Mouse (Mus musculus) heart, embryonic 16.5 days (tissue): ENCODE data around the gene Sub1. TPM values are rescaled to one million over a fixed set of nuclear protein-coding genes. Genes with fewer than 3 reads are reported as not detected.
A peak's percentile ranks its signal among the peaks of the same experiment; 100 is the strongest.

ENCODE experiments used
- ATAC-seq: fragments of 200-750 bp; cut with Nextera tagmentation; replicated peaks from 2 replicates; pipeline ENCODE4 v1.8.0; 2017; ENCODE audit warnings: moderate number of reproducible peaks; ENCODE audit not compliant: insufficient read depth, low FRiP score; ENCODE audit errors: extremely low read depth
- H3K27ac ChIP-seq: fragments of 300-500 bp; sonication (generic); 2 replicates; pipeline ENCODE4 v1.5.1; 2014; ENCODE audit warnings: mild to moderate bottlenecking, low read length, control low read depth, moderate library complexity
- H3K27me3 ChIP-seq: fragments of 300-500 bp; sonication (generic); 2 replicates; pipeline ENCODE4 v1.6.1; 2014; ENCODE audit warnings: low read length, mixed read lengths; ENCODE audit not compliant: control insufficient read depth, insufficient read depth
- H3K36me3 ChIP-seq: fragments of 300-500 bp; sonication (generic); 2 replicates; pipeline ENCODE4 v1.6.1; 2014; ENCODE audit not compliant: control insufficient read depth, insufficient read depth
- H3K4me1 ChIP-seq: fragments of 300-500 bp; sonication (generic); 2 replicates; pipeline ENCODE4 v1.6.1; 2014; ENCODE audit warnings: low read length, mixed read lengths; ENCODE audit not compliant: control insufficient read depth, insufficient read depth
- H3K4me2 ChIP-seq: fragments of 300-500 bp; sonication (generic); 2 replicates; pipeline ENCODE4 v1.6.1; 2014; ENCODE audit warnings: low read depth, mild to moderate bottlenecking, control low read depth, low read length
- H3K4me3 ChIP-seq: fragments of 300-500 bp; sonication (generic); 2 replicates; pipeline ENCODE4 v1.5.1; 2014; ENCODE audit warnings: mild to moderate bottlenecking, control low read depth, low read length
- H3K9ac ChIP-seq: fragments of 300-500 bp; sonication (generic); 2 replicates; pipeline ENCODE4 v1.6.1; 2014; ENCODE audit warnings: low read length, control low read depth
- H3K9me3 ChIP-seq: fragments of 300-500 bp; sonication (generic); replicated peaks from 2 replicates; pipeline ENCODE4 v1.6.1; 2016; ENCODE audit warnings: low read length; ENCODE audit not compliant: control insufficient read depth
- WGBS: fragments of 180-500 bp; shearing (Covaris S2); extraction: QIAGEN DNeasy Blood & Tissue Kit; methylation state at CpG from one replicate; pipeline ENCODE4 v1.1.7; 2014; 5-methylcytosine and 5-hydroxymethylcytosine counted together
- polyA plus RNA-seq: library from polyadenylated mRNA; unstranded; fragments of >200 nt; fragmentation: Nextera tagmentation; extraction: Ambion mirVana; gene quantifications from 2 replicates; pipeline ENCODE4 v1.2.1, GENCODE M21; 2015

The Sub1 gene
- polyA plus RNA-seq, 1 experiment from 2014 or later, result 491 TPM

DNA sequence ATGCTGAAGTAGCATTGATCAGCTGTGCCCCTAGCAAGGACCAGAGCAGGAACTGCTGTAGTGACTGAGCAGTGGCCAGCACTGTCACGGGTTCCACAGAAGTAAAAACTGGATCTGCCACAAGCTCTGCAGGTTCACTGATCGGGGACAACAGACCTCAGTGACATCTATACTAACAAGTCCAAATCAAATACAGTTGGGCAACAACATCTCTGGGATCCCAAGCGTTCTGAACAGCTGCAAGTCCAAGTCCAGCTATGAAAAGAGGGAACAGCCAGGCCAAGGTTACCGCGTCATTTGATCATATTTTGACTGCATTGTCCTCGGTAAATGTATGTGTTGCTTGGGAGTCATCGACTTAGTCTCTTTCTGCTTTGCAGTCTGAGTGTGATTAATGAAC is 10.6 kb upstream of the Sub1 start:
- no peak for ATAC-seq
- H3K9ac ChIP-seq, result no peak overlapping the region
- peaks cover 3% of the 10 kb centered on the region; the same call in 1 of the 2 replicates for H3K4me1 ChIP-seq
- H3K27ac ChIP-seq, result no peak overlapping the region
- H3K9me3 ChIP-seq, result no peaks in the 10 kb centered on the region
- WGBS, result 87% methylated on average over 7 of the region's 7 CpGs
- no peaks in the 10 kb centered on the region for H3K27me3 ChIP-seq
- H3K4me3 ChIP-seq, result no peak overlapping the region
- H3K36me3 ChIP-seq, result no peaks in the 10 kb centered on the region
- no peak overlapping the region for H3K4me2 ChIP-seq

DNA sequence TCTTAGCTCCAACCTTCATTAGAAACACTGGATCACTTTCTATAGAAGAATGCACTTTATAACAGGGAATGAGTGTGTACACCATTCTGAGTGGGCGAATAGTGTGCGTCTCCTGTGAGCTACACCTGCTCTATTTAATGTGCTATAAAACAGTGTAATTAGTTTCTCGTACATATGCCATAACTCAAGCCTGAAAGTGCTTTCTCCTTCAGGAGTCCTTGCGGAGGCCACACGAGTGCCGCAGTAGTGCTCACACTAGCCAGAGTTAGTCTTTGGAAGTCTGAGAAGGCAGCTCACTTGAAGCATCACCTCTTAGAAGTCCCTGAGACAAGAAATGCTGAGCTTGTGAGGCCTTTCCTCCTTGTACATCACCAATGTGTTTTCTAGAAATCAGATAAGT is 9.4 kb upstream of the Sub1 start:
- H3K9me3 ChIP-seq, result no peaks in the 10 kb centered on the region
- H3K9ac ChIP-seq, result no peak overlapping the region
- WGBS, result 89% methylated on average over 6 of the region's 6 CpGs
- H3K4me2 ChIP-seq, result no peak overlapping the region
- no peaks in the 10 kb centered on the region for H3K27me3 ChIP-seq
- no peak overlapping the region for H3K4me3 ChIP-seq
- ATAC-seq, result no peak
- H3K27ac ChIP-seq, result no peak overlapping the region
- peaks cover 3% of the 10 kb centered on the region; the same call in 1 of the 2 replicates for H3K4me1 ChIP-seq
- H3K36me3 ChIP-seq, result no peaks in the 10 kb centered on the region

DNA sequence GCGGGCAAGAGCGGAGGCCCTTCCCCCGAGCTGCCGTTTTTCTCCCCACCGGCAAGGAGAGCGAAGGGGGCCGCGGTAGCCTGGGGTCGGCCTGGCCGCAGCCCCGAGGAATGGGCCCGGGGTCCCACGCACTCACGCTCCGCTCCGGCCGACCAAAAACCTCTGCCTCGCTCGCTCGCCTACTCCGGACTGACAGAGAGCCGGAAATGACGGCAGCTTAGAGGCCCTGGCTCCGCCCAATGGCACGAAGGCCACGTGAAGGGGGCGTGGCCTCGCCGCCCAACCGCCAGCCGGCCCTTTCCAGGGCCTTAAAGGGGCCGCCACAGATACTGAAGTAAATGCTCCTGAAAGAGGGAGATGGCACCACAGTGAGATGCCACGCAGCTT is 975 bp downstream of the Sub1 start:
- Histone ChIP-seq H3K27ac (peak overlapping the region; percentile 91), H3K4me3 (peak overlapping the region; percentile 99), H3K27me3 (no peaks in the 10 kb centered on the region), H3K4me1 (peaks cover 13% of the 10 kb centered on the region), H3K36me3 (peaks cover 8% of the 10 kb centered on the region), H3K4me2 (peak overlapping the region; percentile 90), H3K9ac (peak overlapping the region; percentile 97), H3K9me3 (no peaks in the 10 kb centered on the region)
- under 1% methylated on average over 25 of the region's 33 CpGs for WGBS
- ATAC-seq, result peak; percentile 99

DNA sequence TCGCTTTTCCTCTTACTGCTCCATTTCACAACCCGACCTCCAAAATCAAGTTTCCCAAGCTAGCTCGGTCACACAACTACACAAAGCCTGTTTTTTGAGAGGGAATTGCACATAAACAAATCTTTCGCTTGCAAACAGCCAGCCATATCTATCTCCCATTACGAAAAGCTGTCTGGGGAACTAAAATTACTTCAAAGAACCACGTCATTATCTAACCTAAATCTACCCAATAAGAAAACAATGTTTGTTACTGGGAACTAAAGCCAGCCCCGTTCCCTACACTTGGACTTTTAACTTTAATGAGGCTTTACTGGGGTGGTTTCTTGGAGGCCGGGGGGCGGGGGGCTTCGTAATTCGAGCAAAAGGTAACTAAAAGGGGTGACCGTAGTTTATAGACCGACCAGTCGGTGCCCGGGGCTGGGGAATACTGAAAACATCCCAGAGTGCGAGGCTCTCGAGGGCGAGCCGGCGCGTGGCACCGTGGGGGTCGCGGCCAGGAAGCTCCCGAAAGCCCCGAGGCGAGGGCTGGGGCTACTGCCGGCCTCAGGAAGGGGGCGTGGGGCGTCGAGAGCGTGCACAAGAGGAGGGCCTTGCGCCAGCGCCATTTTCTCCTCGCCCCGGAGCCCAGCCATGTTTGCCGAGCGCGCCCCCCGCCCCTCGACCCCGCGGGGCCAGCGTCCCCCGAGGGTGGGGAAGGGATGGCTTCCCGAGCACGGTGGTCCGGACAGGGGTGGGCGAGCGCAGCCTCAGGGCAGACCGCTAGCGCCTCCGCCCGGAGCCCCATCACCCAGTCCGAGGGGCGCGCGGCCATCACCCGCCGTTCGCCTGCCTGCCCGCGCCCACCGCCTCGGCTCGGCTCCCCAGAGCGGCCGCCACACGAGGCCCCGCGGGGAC is 1.6 kb downstream of the Sub1 start:
- peaks cover 11% of the 10 kb centered on the region for H3K36me3 ChIP-seq
- peak overlapping the region; percentile 91 for H3K27ac ChIP-seq
- peak overlapping the region; percentile 90 for H3K4me2 ChIP-seq
- 1% methylated on average over 61 of the region's 71 CpGs for WGBS
- H3K4me3 ChIP-seq, result peak overlapping the region; percentile 99
- H3K4me1 ChIP-seq, result peaks cover 13% of the 10 kb centered on the region
- peak; percentile 84 for ATAC-seq
- H3K27me3 ChIP-seq, result no peaks in the 10 kb centered on the region
- H3K9ac ChIP-seq, result peak overlapping the region; percentile 97
- no peaks in the 10 kb centered on the region for H3K9me3 ChIP-seq

DNA sequence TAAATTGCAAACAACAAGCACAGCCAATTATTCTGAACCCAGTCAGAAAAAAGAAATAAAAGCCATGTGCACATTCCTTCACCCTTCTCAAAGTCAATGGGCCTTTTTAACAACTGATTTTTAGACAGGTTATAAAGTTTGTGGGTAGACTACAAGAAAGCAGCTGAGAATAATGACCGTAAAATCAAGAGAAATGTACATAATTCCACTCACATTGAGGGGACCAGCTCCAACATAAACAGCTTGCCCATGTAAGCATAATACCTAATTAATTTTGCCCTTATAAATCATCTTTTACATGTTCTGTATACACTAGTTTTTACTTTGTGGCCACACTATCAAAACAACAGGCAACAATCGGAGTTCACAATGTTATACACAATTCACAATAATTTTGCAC is 2.8 kb downstream of the Sub1 start:
- no peak for ATAC-seq
- 70% methylated on average over 2 of the region's 2 CpGs for WGBS
- peak overlapping the region; percentile 97 for H3K9ac ChIP-seq
- no peaks in the 10 kb centered on the region for H3K9me3 ChIP-seq
- H3K4me1 ChIP-seq, result peaks cover 13% of the 10 kb centered on the region
- H3K27me3 ChIP-seq, result no peaks in the 10 kb centered on the region
- peaks cover 20% of the 10 kb centered on the region for H3K36me3 ChIP-seq
- peak overlapping the region; percentile 99 for H3K4me3 ChIP-seq
- H3K27ac ChIP-seq, result no peak overlapping the region
- peak overlapping the region; percentile 90 for H3K4me2 ChIP-seq

DNA sequence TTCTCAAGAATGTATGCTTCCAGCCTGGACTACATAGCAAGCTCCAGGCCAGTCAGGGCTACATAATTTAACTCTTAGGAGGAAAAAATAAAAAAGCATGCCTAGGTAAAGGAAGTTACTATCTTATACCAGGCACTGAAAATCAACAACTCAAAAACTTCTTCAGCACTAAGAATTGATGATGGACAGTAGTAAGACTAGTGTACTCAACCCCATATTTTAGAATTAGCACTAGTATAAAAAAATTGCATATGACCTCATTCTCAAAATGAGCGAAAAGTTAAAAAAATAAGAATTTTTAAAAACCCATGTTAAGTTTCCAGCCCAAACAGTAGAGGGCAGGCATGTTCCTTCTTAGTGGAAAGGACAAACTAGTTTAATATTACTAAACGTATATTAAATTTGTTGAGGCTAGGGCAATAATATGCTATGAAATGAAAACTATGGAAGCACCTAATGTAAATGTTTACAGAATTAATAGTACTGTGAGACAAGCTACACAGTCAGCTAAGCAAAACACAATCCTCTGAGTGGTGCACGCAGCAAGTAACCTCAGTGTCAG is 5.2 kb downstream of the Sub1 start:
- Histone ChIP-seq H3K27ac (no peak overlapping the region), H3K9me3 (no peaks in the 10 kb centered on the region), H3K27me3 (no peaks in the 10 kb centered on the region), H3K9ac (no peak overlapping the region), H3K4me2 (no peak overlapping the region), H3K4me3 (no peak overlapping the region), H3K4me1 (peaks cover 15% of the 10 kb centered on the region), H3K36me3 (peaks cover 35% of the 10 kb centered on the region)
- no peak for ATAC-seq
- 67% methylated on average over 3 of the region's 3 CpGs for WGBS

DNA sequence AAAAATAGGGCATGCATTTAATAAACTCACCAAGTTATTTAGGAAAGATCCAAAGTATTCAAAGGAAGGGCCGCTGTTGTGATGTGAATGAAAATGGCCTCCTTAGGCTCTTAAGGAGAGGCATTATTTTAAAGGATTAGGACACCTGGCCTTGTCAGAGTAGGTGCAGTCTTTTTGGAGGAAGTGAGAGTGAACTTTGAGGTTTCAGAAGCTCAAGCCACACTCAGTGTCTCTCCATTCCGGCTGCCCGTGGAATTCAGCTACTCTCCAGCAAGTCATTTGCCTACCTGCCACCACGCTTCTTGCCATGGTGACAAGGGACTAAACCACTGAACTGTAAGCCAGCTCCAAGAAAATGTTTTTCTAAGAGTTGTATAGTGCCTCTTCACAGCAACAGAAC is 8.2 kb downstream of the Sub1 start:
- H3K27ac ChIP-seq, result no peak overlapping the region
- H3K4me2 ChIP-seq, result no peak overlapping the region

DNA sequence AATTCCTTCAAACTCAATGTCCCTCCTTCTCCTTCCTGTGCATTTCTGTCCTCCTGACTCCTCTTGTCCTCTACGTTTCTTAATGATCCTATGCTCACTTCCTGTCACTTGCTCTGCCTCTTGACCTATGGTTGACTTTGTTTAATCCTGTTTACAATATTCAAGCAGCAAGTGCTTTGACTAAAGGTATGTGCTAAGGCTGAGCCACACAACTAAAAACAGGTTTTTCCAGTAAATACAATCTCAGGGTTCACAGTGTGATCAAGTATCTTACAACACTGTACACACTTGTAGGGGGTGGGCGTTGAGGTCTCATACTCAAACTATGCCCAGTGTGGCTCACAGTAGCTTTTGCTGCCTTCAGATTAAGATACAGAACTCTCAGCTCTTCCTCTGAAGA is 8.9 kb downstream of the Sub1 start:
- Histone ChIP-seq H3K9me3 (no peaks in the 10 kb centered on the region), H3K27ac (no peak overlapping the region), H3K36me3 (peaks cover 44% of the 10 kb centered on the region), H3K9ac (no peak overlapping the region), H3K4me3 (no peak overlapping the region), H3K27me3 (no peaks in the 10 kb centered on the region), H3K4me2 (no peak overlapping the region), H3K4me1 (peaks cover 4% of the 10 kb centered on the region; the same call in 1 of the 2 replicates)
- no peak for ATAC-seq
- 64% methylated on average over 2 of the region's 2 CpGs for WGBS

More for the DNA sequence above, 8.2 kb downstream of the Sub1 start:
- no peak for ATAC-seq
- Histone ChIP-seq H3K27me3 (no peaks in the 10 kb centered on the region), H3K36me3 (peaks cover 47% of the 10 kb centered on the region), H3K4me1 (peaks cover 4% of the 10 kb centered on the region; the same call in 1 of the 2 replicates), H3K4me3 (no peak overlapping the region), H3K9ac (no peak overlapping the region), H3K9me3 (no peaks in the 10 kb centered on the region)
- 84% methylated on average over 4 of the region's 4 CpGs for WGBS

DNA sequence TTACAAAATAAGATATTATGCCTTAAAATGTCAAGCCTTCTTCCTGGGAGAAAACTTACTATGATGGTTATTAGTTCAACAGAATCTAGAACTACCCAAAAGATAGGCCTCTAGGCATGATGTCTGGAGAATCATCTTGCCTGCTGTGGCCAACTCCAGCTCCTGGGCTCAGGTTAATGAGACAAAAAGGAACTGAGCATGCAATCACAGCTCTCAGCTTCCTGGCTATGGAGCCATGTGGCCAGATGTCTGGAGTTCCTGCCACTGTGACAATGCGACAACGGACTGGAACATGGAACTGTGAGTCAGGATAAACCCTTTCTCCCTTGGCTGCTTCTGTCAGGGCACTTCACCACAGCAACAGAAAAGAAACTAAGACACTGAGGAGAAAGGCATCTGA is 14.8 kb downstream of the Sub1 start:
- H3K27ac ChIP-seq, result no peak overlapping the region
- ATAC-seq, result no peak
- no peaks in the 10 kb centered on the region for H3K9me3 ChIP-seq
- WGBS, result 52% methylated on average over 2 of the region's 2 CpGs
- no peaks in the 10 kb centered on the region for H3K4me1 ChIP-seq
- no peaks in the 10 kb centered on the region for H3K27me3 ChIP-seq
- no peak overlapping the region for H3K9ac ChIP-seq
- no peak overlapping the region for H3K4me3 ChIP-seq
- H3K4me2 ChIP-seq, result no peak overlapping the region
- peaks cover 33% of the 10 kb centered on the region for H3K36me3 ChIP-seq
